Mouse (Mus musculus) heart, postnatal 0 days (tissue): ENCODE measurements at regions not wholly inside any gene's neighbourhood (a gene's known extent, or its start where the extent isn't known, plus 50 kb on each side); places are given as distances from the start of the nearest gene placed in this dataset.

Experiments used
- CTCF ChIP-seq: IDR thresholded peaks from 2 replicates; pipeline ENCODE4 v1.5.1; 2016; ENCODE audit warnings: antibody characterized with exemption, control low read depth, low read depth
- EP300 ChIP-seq: IDR thresholded peaks from 2 replicates; pipeline ENCODE4 v1.6.1; 2016; ENCODE audit warnings: antibody characterized with exemption, low read depth

GRCm38 (mm10) chr8:26885365-26885764 is 91.8 kb upstream of the Zfp703 start:
- TF ChIP-seq CTCF (no peak), EP300 (no peak)
